Mouse (Mus musculus): ENCODE measurements around the gene Chpf.

The Chpf gene

GRCm38 (mm10) chr1:75499441-75499840 is 20.3 kb upstream of the Chpf start:
- in situ Hi-C loops (cut with MseI, MboI), result loop anchor here in 1 of 2 experiments (10.0 kb wide), 1 partner anchor 55 kb away; no protein-coding TSS in a partner anchor

GRCm38 (mm10) chr1:75498897-75499296 is 19.8 kb upstream of the Chpf start:
- in situ Hi-C loops (cut with MseI, MboI), result loop anchor here in 1 of 2 experiments (10.0 kb wide), 1 partner anchor 56 kb away; no protein-coding TSS in a partner anchor

GRCm38 (mm10) chr1:75494878-75495548 is 15.9 kb upstream of the Chpf start:
- in situ Hi-C loops (cut with MseI, MboI), result loop anchor here in 1 of 2 experiments (10.0 kb wide), 1 partner anchor 60 kb away; no protein-coding TSS in a partner anchor

- in situ Hi-C loops (cut with MseI, MboI), result loop anchor here in 1 of 2 experiments (10.0 kb wide), 1 partner anchor 62 kb away; no protein-coding TSS in a partner anchor
Observed at GRCm38 (mm10) chr1:75492579-75493170, 13.6 kb upstream of the Chpf start.

GRCm38 (mm10) chr1:75490785-75491551 is 11.9 kb upstream of the Chpf start:
- in situ Hi-C loops (cut with MseI, MboI), result loop anchor here in 1 of 2 experiments (10.0 kb wide), 1 partner anchor 64 kb away; no protein-coding TSS in a partner anchor

GRCm38 (mm10) chr1:75487405-75488161 is 8.5 kb upstream of the Chpf start:
- in situ Hi-C loops (cut with MseI, MboI), result no loop called here

- in situ Hi-C loops (cut with MseI, MboI), result no loop called here
Observed at GRCm38 (mm10) chr1:75487040-75487404, 7.9 kb upstream of the Chpf start.

- in situ Hi-C loops (cut with MseI, MboI), result no loop called here
Observed at GRCm38 (mm10) chr1:75486561-75486960, 7.5 kb upstream of the Chpf start.

- in situ Hi-C loops (cut with MseI, MboI), result no loop called here
Observed at GRCm38 (mm10) chr1:75480735-75481134, 1.6 kb upstream of the Chpf start.

- in situ Hi-C loops (cut with MseI, MboI), result no loop called here
Observed at GRCm38 (mm10) chr1:75480036-75480435, 929 bp upstream of the Chpf start.

- in situ Hi-C loops (cut with MseI, MboI), result no loop called here
Observed at GRCm38 (mm10) chr1:75479635-75479989, 505 bp upstream of the Chpf start.

- in situ Hi-C loops (cut with MseI, MboI), result no loop called here
Observed at GRCm38 (mm10) chr1:75478497-75478896, 610 bp downstream of the Chpf start.

GRCm38 (mm10) chr1:75477966-75478290 is 1.2 kb downstream of the Chpf start:
- in situ Hi-C loops (cut with MseI, MboI), result no loop called here

- in situ Hi-C loops (cut with MseI, MboI), result no loop called here
Observed at GRCm38 (mm10) chr1:75477264-75477965, 1.7 kb downstream of the Chpf start.

- in situ Hi-C loops (cut with MseI, MboI), result no loop called here
Observed at GRCm38 (mm10) chr1:75476441-75476840, 2.7 kb downstream of the Chpf start.

- in situ Hi-C loops (cut with MseI, MboI), result loop anchor here (10.0 kb wide), 1 partner anchor 125 kb away; no protein-coding TSS in a partner anchor
Observed at GRCm38 (mm10) chr1:75469287-75469825, 9.8 kb downstream of the Chpf start.

- in situ Hi-C loops (cut with MseI, MboI), result loop anchor here (10.0 kb wide), 1 partner anchor 123 kb away; no protein-coding TSS in a partner anchor
Observed at GRCm38 (mm10) chr1:75467215-75467927, 11.7 kb downstream of the Chpf start.

GRCm38 (mm10) chr1:75463652-75464204 is 15.4 kb downstream of the Chpf start:
- in situ Hi-C loops (cut with MseI, MboI), result loop anchor here (10.0 kb wide), 1 partner anchor 119 kb away; no protein-coding TSS in a partner anchor

GRCm38 (mm10) chr1:75462636-75463035 is 16.5 kb downstream of the Chpf start:
- in situ Hi-C loops (cut with MseI, MboI), result loop anchor here (10.0 kb wide), 1 partner anchor 118 kb away; no protein-coding TSS in a partner anchor

Data from mouse trophoblast stem cell (cell line).